Mouse (Mus musculus): Measurements from ENCODE around the gene Bcl3. TPM values are rescaled to one million over a fixed set of nuclear protein-coding genes. Genes with fewer than 3 reads are reported as not detected.

Bcl3 gene
- total and polyA plus RNA-seq, 3 experiments, result 3.2 to 25.2 (median 15.8) TPM

DNA sequence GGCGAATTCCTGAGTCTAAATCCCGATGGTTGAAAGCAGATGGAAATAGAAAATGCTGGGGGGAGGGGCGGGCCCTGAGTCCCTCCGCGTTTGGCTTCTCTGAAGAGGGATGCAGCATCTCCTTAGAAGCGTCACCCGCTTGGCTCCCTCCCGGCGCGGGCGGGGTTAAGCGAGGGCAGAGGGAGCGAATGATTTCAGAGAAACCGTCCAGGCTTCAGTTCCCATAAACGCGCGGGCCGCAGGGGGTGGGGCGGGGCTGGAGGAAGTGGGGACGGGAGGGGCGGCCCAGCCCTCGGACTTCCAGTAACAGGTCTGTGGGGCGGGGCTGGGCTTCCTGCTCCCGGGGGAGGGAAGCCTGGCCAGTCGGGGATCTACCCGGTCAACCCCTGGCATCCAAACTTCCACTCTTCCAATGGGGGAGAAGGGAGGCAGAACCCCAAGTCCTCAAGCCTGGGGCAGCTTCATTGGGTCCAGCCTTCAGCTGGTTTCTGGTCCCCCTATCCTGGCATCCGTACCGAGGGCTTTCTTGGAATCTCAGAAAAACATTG lies 6.3 kb downstream of the Bcl3 start:
- H3K9ac ChIP-seq (ENCODE audit: insufficient read depth, low read depth), result peak overlapping the region; percentile 71
- peaks cover 5% of the 10 kb centered on the region for H3K9me3 ChIP-seq (replicated peaks; ENCODE audit: low read length)
- in situ Hi-C loops (cut with MboI; ENCODE audit: low pct_ligation_motif_present, low pct_unique_long_range_greater_than_20kb, low sequenced_read_pairs), result no loop called here
- peak overlapping the region; percentile 51 to 64 (median 63) for H3K4me3 ChIP-seq (replicated peaks in 1 of 3; ENCODE audit: low read depth in 2 of 3, low read length in 2 of 3, poor library complexity in 1 of 3)
- peaks cover 46 to 71% of the 10 kb centered on the region in 2 experiments for H3K36me3 ChIP-seq (replicated peaks in 1 of 2; ENCODE audit: control insufficient read depth in 1 of 2, insufficient read depth in 1 of 2, low read length in 1 of 2)
- peak overlapping the region; percentile 90 for H3K27ac ChIP-seq (ENCODE audit: insufficient read depth, low read depth)
- peak overlapping the region; percentile 64 for H3K4me2 ChIP-seq (ENCODE audit: insufficient read depth, low read depth, poor library complexity, severe bottlenecking)
- no peaks in the 10 kb centered on the region for H3K27me3 ChIP-seq (replicated peaks)
- dilution Hi-C loops (cut with MboI; ENCODE audit: extremely low pct_ligation_motif_present, extremely low pct_unique_long_range_greater_than_20kb, low sequenced_read_pairs), result no loop called here
- H3K79me2 ChIP-seq (replicated peaks; ENCODE audit: control insufficient read depth, extremely low read depth, insufficient read depth, poor library complexity, severe bottlenecking), result peaks cover 29% of the 10 kb centered on the region
- TF ChIP-seq PAX5 (IDR thresholded peaks at IDR 0.05; ENCODE audit: low read length), result no peak
- TF ChIP-seq JUND (conservative IDR thresholded peaks at IDR 0.05; ENCODE audit: low read depth, low read length), result no peak
- TF ChIP-seq EP300 (IDR thresholded peaks at IDR 0.05; ENCODE audit: low read length), result no peak; the same call in 1 of the 2 replicates
- TF ChIP-seq ETS1 (conservative IDR thresholded peaks at IDR 0.05; ENCODE audit: low read depth, low read length), result peak; percentile 56
- no peak for TF ChIP-seq MYC (IDR thresholded peaks at IDR 0.05; ENCODE audit: low read depth, low read length)
- peak; percentile 75 for TF ChIP-seq MEF2A (IDR thresholded peaks at IDR 0.05; ENCODE audit: borderline replicate concordance, low read depth, low read length)
- TF ChIP-seq POLR2AphosphoS2 (IDR thresholded peaks at IDR 0.05; ENCODE audit: low read depth, low read length), result no peak
- no peak for TF ChIP-seq MXI1 (IDR thresholded peaks at IDR 0.05; ENCODE audit: low read depth, low read length)
- no peak for TF ChIP-seq HCFC1 (IDR thresholded peaks at IDR 0.05; ENCODE audit: low read depth, low read length)
- peak; percentile 51; the same call in 1 of the 2 replicates for TF ChIP-seq IRF4 (IDR thresholded peaks at IDR 0.05; ENCODE audit: low read depth, low read length)
- TF ChIP-seq BHLHE40 (IDR thresholded peaks at IDR 0.05; ENCODE audit: low read depth, low read length), result 0 out of 2 replicates have a peak, but pooled peaks have one; percentile 2
- no peak for TF ChIP-seq ZKSCAN1 (IDR thresholded peaks at IDR 0.05; ENCODE audit: borderline replicate concordance, low read depth, low read length)
- TF ChIP-seq MAX (IDR thresholded peaks at IDR 0.05; ENCODE audit: low read length), result no peak
- TF ChIP-seq ZNF384 (IDR thresholded peaks at IDR 0.05; ENCODE audit: low read depth, low read length), result no peak
- TF ChIP-seq RAD21 (IDR thresholded peaks at IDR 0.05; ENCODE audit: low read depth, low read length), result no peak
- no peak; the same call in 1 of the 2 replicates for TF ChIP-seq CHD2 (IDR thresholded peaks at IDR 0.05; ENCODE audit: low read length)
- TF ChIP-seq ZMIZ1 (IDR thresholded peaks at IDR 0.05; ENCODE audit: low read depth, low read length), result no peak
- TF ChIP-seq MAZ (IDR thresholded peaks at IDR 0.05; ENCODE audit: low read depth, low read length), result peak; percentile 90
- no peak; the same call in 1 of the 2 replicates for TF ChIP-seq CHD1 (IDR thresholded peaks at IDR 0.05; ENCODE audit: low read depth, low read length)
- TF ChIP-seq CTCF (conservative IDR thresholded peaks at IDR 0.05 in 1 of 2, IDR thresholded peaks at IDR 0.05 in 1 of 2; ENCODE audit: low read depth in 2 of 2, low read length in 2 of 2), result no peak
- TF ChIP-seq GABPA (IDR thresholded peaks at IDR 0.05; ENCODE audit: insufficient replicate concordance, low read depth, low read length), result no peak
- TF ChIP-seq ELF1 (IDR thresholded peaks at IDR 0.05; ENCODE audit: low read depth, low read length), result no peak; the same call in 1 of the 2 replicates
- TF ChIP-seq ZC3H11A (IDR thresholded peaks at IDR 0.05; ENCODE audit: low read depth, low read length), result no peak
- no peak for TF ChIP-seq RCOR1 (conservative IDR thresholded peaks at IDR 0.05; ENCODE audit: low read depth, low read length)
- TF ChIP-seq TBP (conservative IDR thresholded peaks at IDR 0.05; ENCODE audit: low read depth, low read length), result 0 out of 2 replicates have a peak, but pooled peaks have one; percentile 9
- no peak for TF ChIP-seq KAT2A (IDR thresholded peaks at IDR 0.05; ENCODE audit: insufficient replicate concordance, low read length)
- TF ChIP-seq MAFK (IDR thresholded peaks at IDR 0.05; ENCODE audit: insufficient replicate concordance, low read length), result no peak
- peak; percentile 71; the same call in 1 of the 2 replicates for TF ChIP-seq UBTF (IDR thresholded peaks at IDR 0.05; ENCODE audit: low read depth, low read length)
- no peak for TF ChIP-seq USF1 (IDR thresholded peaks at IDR 0.05; ENCODE audit: low read depth, low read length)
- TF ChIP-seq SIN3A (IDR thresholded peaks at IDR 0.05; ENCODE audit: low read length), result peak; percentile 22
- no peak for TF ChIP-seq JUN (IDR thresholded peaks at IDR 0.05; ENCODE audit: insufficient read depth, low read depth, low read length)
- peak; percentile 58; the same call in 1 of the 2 replicates for TF ChIP-seq TCF12 (IDR thresholded peaks at IDR 0.05; ENCODE audit: low read depth, low read length)
- no peak for TF ChIP-seq NELFE (IDR thresholded peaks at IDR 0.05; ENCODE audit: low read depth, low read length)
- TF ChIP-seq SMC3 (IDR thresholded peaks at IDR 0.05; ENCODE audit: low read depth, low read length), result no peak
- no peak for TF ChIP-seq E2F4 (IDR thresholded peaks at IDR 0.05; ENCODE audit: insufficient replicate concordance, low read depth, low read length)
- no peak for TF ChIP-seq USF2 (conservative IDR thresholded peaks at IDR 0.05; ENCODE audit: low read depth, low read length)
- TF ChIP-seq NRF1 (IDR thresholded peaks at IDR 0.05; ENCODE audit: low read depth, low read length), result no peak
- TF ChIP-seq POLR2A (IDR thresholded peaks at IDR 0.05; ENCODE audit: low read depth, low read length), result peak; percentile 62
- peaks cover 43 to 71% of the 10 kb centered on the region in 2 experiments for H3K4me1 ChIP-seq (ENCODE audit: control insufficient read depth in 1 of 2, insufficient read depth in 2 of 2)
- DNase-seq (ENCODE audit: extremely low read depth), result peak; percentile 88

All from CH12.LX (cell line).